Mouse (Mus musculus) CH12.LX (cell line): Measurements from ENCODE around the gene Sun1.

ENCODE experiments used
- BHLHE40 ChIP-seq: IDR thresholded peaks from 2 replicates; pipeline ENCODE4 v1.6.1; 2011; ENCODE audit warnings: mild to moderate bottlenecking, low read depth, low read length, improper control_type of control experiment
- NRF1 ChIP-seq: IDR thresholded peaks from 2 replicates; pipeline ENCODE4 v1.6.1; 2014; ENCODE audit warnings: low read depth, mild to moderate bottlenecking, inconsistent platforms, low read length, improper control_type of control experiment, moderate library complexity
- POLR2A ChIP-seq: IDR thresholded peaks from 2 replicates; pipeline ENCODE4 v1.6.1; 2011; ENCODE audit warnings: low read depth, mild to moderate bottlenecking, improper control_type of control experiment, low read length
- ZC3H11A ChIP-seq: IDR thresholded peaks from 2 replicates; pipeline ENCODE4 v1.6.1; 2012; ENCODE audit warnings: low read depth, mild to moderate bottlenecking, inconsistent platforms, low read length, improper control_type of control experiment

DNA sequence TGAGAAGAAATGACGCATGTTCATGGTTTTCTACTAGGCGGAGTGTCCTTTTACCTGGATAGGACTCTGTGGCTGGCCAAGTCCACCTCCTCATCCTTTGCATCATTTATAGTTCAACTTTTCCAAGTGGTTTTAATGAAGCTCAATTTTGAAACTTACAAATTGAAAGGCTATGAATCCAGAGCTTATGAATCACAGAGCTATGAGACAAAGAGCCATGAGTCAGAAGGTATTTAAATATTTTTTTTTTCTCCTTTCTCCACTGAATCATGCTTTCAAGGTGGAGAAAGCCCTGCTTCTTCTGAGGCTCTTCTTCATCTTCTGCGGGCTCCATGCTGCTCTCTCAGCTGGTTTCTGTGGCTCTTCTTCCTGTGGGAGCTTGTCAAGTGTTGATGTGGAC is 29.3 kb downstream of the Sun1 start:
- TF ChIP-seq BHLHE40 (no peak), POLR2A (no peak), ZC3H11A (no peak), NRF1 (no peak)
